Mouse (Mus musculus) C3H10T1/2 (cell line): ENCODE measurements around the gene Syde2. TPM values are rescaled to one million over a fixed set of nuclear protein-coding genes. Genes with fewer than 3 reads are reported as not detected.

ENCODE experiments used
- polyA plus RNA-seq, 2 experiments: library from polyadenylated mRNA; unstranded; fragments of >200 nt; fragmentation: generic; extraction: Trizol; gene quantifications; one replicate each; pipeline ENCODE4 v1.2.1; 2012; ENCODE audit warnings: missing spikeins in 2 of 2

The Syde2 gene
- under 1 TPM; 0.09 to 0.76 TPM for polyA plus RNA-seq

GRCm38 (mm10) chr3:145987268-145987969, at the start of gene Syde2:
Gene Syde2 (plus strand): TSS chr3:145987870.

Other genes starting within 250 kb of the Syde2 start
- gene Ddah1, start 229.2 kb upstream of the Syde2 start, polyA plus RNA-seq: 1 to 10 TPM; 3.5 to 4.6 TPM
- 10 to 100 TPM in 1 of 2 experiments, 1 to 10 TPM in 1; 7.0 to 24.2 TPM for gene Bcl10, start 65.1 kb upstream of the Syde2 start, polyA plus RNA-seq
- 10 to 100 TPM in 1 of 2 experiments, 1 to 10 TPM in 1; 7.0 to 19.6 TPM for gene 2410004B18Rik, start 49.9 kb upstream of the Syde2 start, polyA plus RNA-seq
- gene Wdr63, start 120.3 kb downstream of the Syde2 start, polyA plus RNA-seq: under 1 TPM in 1 of 2 experiments, not detected in 1; 0.08 TPM
- under 1 TPM in 1 of 2 experiments, not detected in 1; 0.08 TPM for gene Mcoln3, start 129.6 kb downstream of the Syde2 start, polyA plus RNA-seq
- gene Mcoln2, start 162.0 kb downstream of the Syde2 start, polyA plus RNA-seq: not detected
- gene Lpar3, start 233.1 kb downstream of the Syde2 start, polyA plus RNA-seq: not detected